Mouse (Mus musculus): ENCODE data around the gene Sys1.

GRCm38 (mm10) chr2:164460745-164461551 is 4.2 kb downstream of the Sys1 start, which contains the start of gene Gm20458:
- peak; percentile 81 for TF ChIP-seq POLR2A (IDR thresholded peaks at IDR 0.05; ENCODE audit: low read depth, low read length)
- peak; percentile 44; the same call in 1 of the 2 replicates for TF ChIP-seq CTCF (IDR thresholded peaks at IDR 0.05; ENCODE audit: borderline replicate concordance, insufficient read depth, low read length)
